Mouse (Mus musculus): ENCODE measurements at regions not wholly inside any gene's neighbourhood (a gene's known extent, or its start where the extent isn't known, plus 50 kb on each side); places are given as distances from the start of the nearest gene placed in this dataset.
A peak's percentile ranks its signal among the peaks of the same experiment; 100 is the strongest.

GRCm38 (mm10) chr13:107880551-107880950 lies 163.7 kb upstream of the Smim15 start:
- DNase-seq (ENCODE audit: low read depth, low spot score), result peak; percentile 19

GRCm38 (mm10) chr13:107879535-107879934 lies 164.7 kb upstream of the Smim15 start:
- no peak for DNase-seq (ENCODE audit: low read depth, low spot score)

GRCm38 (mm10) chr13:107878980-107879379 lies 165.3 kb upstream of the Smim15 start:
- no peak for DNase-seq (ENCODE audit: low read depth, low spot score)

DNA sequence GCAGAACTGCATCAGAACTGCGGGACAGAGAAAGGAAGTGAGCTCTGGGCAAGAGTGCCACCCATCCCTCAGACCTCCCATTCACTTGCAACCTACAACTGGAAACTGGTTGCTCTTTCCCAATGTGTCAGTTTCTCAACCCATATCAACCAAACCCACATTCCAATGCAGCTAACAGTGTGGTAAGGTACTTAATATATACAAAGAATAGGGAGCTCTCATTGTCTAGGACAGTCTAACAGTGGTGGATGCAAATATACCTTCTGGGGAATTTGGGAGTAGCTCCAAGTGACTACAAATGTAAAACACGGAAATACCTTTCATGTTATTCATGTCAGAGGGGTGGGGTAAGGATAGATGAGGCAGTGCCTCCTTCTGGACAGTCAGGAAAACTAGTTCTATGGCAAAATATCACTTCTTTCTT lies 171.0 kb upstream of the Smim15 start:
- DNase-seq (ENCODE audit: low read depth, low spot score), result peak; percentile 89

DNA sequence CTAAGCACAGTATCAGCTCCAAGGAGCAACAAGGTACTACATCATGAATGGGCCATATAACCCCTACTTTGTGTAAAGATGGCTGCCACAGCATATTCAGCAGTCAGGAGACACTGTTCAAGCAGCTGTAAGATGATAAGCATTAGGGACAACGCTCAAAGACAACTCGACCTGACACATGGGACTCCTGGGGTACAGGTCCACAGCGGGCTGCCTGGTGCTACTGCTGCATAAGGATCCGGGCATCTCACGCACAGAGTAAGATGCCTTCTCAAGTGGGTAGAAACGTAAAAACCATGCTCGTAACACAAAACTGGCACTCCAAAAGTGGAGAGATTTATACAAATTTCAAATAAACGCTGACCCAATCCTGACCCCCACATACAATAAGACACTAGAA lies 171.7 kb upstream of the Smim15 start:
- DNase-seq (ENCODE audit: low read depth, low spot score), result peak; percentile 10

DNA sequence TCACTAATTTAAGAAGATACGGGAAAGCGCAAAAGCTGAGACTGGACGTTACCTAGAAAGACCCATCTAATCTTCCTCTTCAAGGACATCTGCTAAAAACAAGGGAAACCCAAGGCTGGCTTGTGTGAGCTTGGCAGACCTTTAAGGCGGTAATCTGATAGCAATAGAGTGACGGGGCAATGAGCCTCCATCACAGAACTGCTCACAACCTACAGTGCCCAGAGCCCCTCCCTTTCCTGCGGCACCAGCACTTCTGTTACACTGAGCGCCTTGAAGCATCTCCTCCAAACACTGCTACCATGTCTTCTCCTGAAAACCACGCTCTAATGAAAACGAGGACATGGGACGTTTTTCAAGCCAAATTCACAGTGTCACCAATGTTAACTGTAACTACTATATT lies 172.1 kb upstream of the Smim15 start:
- DNase-seq (ENCODE audit: low read depth, low spot score), result peak; percentile 36

DNA sequence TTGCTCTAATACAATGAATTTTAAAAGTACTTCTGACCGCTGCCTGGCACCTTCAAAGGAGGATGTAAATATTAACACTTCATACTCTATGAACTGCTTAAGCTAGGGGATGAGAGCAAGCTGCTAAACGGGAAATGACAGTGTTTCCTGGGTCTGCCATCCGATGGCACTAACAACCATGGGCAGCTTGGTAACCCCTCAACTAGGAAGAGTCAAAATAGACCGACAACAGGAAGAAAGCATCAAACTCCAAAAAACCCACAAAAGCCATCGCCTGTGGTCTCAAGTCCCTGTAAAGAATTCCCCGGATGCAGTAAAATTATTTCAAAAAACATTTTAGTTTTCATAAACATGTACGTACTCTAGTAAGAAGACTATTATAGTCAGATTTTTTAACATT lies 175.3 kb upstream of the Smim15 start:
- DNase-seq (ENCODE audit: low read depth, low spot score), result no peak

GRCm38 (mm10) chr13:107866825-107867224 lies 177.4 kb upstream of the Smim15 start:
- no peak for DNase-seq (ENCODE audit: low read depth, low spot score)

GRCm38 (mm10) chr13:107862793-107863654 lies 181.2 kb upstream of the Smim15 start:
- no peak for DNase-seq (ENCODE audit: low read depth, low spot score)

DNA sequence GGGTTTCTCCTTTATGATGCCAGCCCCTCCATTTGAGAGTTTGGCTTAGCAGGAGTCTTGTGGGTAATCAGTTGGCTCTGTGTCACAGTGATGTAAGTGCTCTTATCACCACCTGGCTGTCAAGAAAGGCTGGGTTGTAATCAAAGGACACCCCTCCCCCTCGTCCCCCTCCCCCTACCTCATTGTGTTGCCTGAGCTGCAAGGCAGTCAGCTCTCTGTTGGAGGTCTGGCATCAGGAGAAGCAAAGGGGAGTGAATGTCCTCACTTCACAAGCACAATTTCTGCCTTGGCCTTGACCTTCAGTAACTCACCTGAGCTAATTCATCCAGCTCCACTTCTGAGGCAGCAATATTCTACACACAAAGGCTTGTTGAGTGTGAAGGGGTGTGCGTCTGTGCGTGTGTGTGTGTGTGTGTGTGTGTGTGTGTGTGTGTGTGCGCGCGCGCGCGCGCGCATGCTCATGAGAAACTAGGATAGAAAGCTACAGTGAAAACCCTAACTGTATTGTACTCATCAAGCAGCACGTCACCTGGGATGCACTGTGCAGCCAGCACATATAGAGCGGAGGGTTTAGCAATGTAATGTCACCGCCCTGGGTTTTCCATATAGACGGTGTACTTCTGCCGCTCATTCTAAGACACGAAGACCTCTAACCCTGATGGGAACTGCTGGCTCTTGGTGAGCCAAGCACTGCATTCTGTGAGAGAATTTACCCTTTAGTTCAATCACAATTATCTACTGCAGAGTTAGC lies 182.7 kb upstream of the Smim15 start:
- DNase-seq (ENCODE audit: low read depth, low spot score), result peak; percentile 81

DNA sequence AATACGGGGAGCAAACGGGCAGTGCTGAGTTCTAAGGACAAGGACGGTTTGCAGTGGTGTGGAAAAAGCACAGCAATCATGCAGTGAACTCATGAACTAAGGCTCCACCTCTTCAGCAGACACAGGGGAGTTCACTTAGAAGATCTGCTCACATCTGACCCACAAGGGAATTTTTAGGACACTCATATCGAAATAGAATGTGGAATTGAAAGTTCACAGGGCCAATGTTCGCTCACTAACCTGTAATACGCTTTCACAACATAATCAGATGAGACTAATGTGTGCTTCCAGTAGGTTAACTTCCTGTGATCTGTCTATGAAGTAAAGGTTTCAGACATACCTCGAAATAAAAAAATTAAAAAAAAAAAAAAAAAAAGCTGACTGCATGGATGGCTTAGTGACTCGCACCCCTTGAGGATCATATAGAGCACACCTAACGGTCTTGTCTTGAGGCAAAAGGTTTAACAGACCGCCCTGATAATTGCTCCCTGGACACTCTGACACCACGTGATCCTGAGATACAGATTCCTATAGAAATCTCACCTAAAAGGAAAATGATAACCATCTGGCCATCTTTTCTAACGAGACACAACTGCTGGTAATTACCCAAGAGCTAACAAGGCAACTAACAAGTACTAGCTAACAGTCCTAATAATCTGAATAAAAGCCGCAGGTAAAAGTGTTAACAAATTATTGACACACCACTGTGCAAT lies 187.0 kb upstream of the Smim15 start:
- no peak for DNase-seq (ENCODE audit: low read depth, low spot score)

- DNase-seq (ENCODE audit: low read depth, low spot score), result no peak
Observed at GRCm38 (mm10) chr13:107850907-107851560, 193.2 kb upstream of the Smim15 start.

DNA sequence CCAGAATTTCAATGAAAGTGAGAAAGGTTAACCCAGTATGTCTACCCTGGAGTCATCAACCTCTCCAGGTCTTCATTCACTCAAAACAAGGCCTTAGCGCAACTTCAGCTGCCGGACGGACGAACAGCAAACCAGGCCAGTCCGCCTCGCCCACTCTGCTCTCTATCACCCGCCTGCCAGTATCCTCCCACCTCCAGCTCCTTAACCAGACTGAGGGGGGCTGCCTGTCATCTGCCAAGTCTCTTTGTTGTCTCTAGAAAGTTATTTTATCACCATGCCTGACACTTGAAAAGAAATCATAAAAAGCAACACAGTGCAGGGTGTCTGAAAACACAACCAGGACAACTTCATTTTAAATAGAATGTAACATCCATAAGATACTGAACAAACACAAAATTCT lies 195.4 kb upstream of the Smim15 start:
- peak; percentile 15 for DNase-seq (ENCODE audit: low read depth, low spot score)

- DNase-seq (ENCODE audit: low read depth, low spot score), result peak; percentile 13
Observed at GRCm38 (mm10) chr13:107847179-107848012, 196.8 kb upstream of the Smim15 start.

GRCm38 (mm10) chr13:107846621-107847178 lies 197.5 kb upstream of the Smim15 start:
- peak; percentile 41 for DNase-seq (ENCODE audit: low read depth, low spot score)

- no peak for DNase-seq (ENCODE audit: low read depth, low spot score)
Observed at GRCm38 (mm10) chr13:107845838-107846237, 198.4 kb upstream of the Smim15 start.

GRCm38 (mm10) chr13:107844085-107844484 lies 200.2 kb upstream of the Smim15 start:
- no peak for DNase-seq (ENCODE audit: low read depth, low spot score)

GRCm38 (mm10) chr13:107838126-107838715 lies 206.0 kb upstream of the Smim15 start:
- no peak for DNase-seq (ENCODE audit: low read depth, low spot score)

DNA sequence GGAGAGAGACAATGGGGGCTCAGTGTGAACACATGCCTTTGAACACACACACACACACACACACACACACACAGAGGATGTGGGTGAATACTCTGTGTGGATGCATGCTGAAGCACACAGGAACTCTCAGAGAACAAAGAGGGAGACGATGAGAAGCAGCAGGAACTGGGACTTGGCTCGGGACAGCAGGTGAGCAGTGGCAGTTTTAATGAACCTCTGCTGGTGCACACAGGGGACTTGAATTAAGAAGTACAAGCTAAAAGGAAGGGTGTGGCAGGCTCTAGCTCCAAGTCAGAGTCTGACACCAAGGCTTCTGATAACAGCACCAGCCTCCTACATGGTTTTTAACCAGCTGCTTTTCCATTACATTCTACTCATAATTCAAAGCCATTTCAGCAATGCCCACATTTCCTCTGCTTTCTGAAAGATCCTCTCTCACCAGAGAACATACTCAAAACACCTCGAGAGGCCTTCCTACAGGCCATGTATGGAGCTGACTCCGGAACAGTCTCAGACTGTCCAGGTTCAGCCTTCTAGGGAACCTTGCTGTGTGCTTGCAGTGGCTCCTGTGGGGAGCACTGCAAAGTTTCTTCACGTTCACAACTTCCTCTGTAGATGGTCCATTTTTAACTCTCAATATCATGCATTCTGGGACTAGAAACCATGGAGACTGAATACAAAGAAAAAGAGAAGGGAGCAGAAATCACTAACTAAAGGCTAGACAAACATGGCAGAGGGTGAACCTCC lies 206.9 kb upstream of the Smim15 start:
- no peak for DNase-seq (ENCODE audit: low read depth, low spot score)
